Mouse (Mus musculus): ENCODE results near the gene Dcbld2. TPM values are rescaled to one million over a fixed set of nuclear protein-coding genes. Genes with fewer than 3 reads are reported as not detected.

Dcbld2 gene
- polyA plus RNA-seq, 1 experiment: 71.2 TPM

GRCm38 (mm10) chr16:58404665-58405064 lies 3.6 kb upstream of the Dcbld2 start:
- 0 out of 2 replicates have a peak overlapping the region, but pooled peaks have one; percentile 6 for H3K27ac ChIP-seq (ENCODE audit: insufficient read depth, low read length)
- H3K4me1 ChIP-seq (ENCODE audit: control insufficient read depth, insufficient read depth, low read length): peaks cover 8% of the 10 kb centered on the region; the same call in 1 of the 2 replicates
- H3K4me3 ChIP-seq (ENCODE audit: insufficient read depth, low read length): no peak overlapping the region
- TF ChIP-seq CTCF (IDR thresholded peaks at IDR 0.05; ENCODE audit: borderline replicate concordance, insufficient read depth, low read length) (no peak), POLR2A (IDR thresholded peaks at IDR 0.05; ENCODE audit: low read depth, low read length) (no peak)

- Histone ChIP-seq H3K4me3 (ENCODE audit: insufficient read depth, low read length) (no peak overlapping the region), H3K27ac (ENCODE audit: insufficient read depth, low read length) (no peak overlapping the region), H3K4me1 (ENCODE audit: control insufficient read depth, insufficient read depth, low read length) (peaks cover 8% of the 10 kb centered on the region; the same call in 1 of the 2 replicates)
- no peak for TF ChIP-seq CTCF (IDR thresholded peaks at IDR 0.05; ENCODE audit: borderline replicate concordance, insufficient read depth, low read length)
Observed at GRCm38 (mm10) chr16:58405271-58405670, 3.0 kb upstream of the Dcbld2 start.

DNA sequence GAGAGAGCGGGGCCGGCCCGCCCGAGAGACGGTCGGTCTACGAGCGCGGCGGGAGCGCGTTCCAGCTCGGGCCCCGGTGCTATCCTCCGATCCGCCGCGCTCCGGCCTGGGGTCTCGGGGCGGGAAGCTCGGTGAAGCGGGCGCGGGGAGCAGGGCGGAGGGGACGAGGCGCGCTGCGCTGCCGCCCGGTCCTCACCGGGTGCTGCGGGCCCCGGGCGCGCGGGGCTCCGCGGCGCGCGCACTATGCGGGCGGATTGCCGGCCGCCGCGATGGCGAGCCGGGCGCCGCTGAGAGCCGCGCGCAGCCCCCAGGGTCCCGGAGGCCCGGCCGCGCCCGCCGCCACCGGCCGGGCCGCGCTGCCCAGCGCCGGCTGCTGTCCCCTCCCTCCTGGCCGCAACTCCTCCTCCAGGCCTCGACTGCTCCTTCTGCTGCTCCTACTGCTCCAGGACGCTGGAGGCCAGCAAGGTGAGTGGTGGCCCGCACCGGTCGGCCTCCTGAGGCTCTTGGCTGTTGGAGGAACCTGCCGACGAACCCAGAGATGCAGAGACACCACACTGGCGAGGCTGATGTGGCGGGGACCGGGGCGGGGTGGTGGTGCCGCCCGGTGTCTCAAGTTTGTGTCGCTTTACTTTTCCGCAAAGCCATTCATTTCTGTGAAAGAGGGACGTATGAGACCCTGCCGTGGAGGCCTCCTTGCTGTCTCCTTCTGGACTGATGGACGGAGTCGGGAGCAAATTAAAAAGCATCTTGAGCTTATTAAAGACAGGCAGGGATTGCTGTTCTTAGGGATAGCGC lies 441 bp downstream of the Dcbld2 start:
- H3K4me3 ChIP-seq (ENCODE audit: insufficient read depth, low read length): peak overlapping the region; percentile 92
- H3K27ac ChIP-seq (ENCODE audit: insufficient read depth, low read length): 0 out of 2 replicates have a peak overlapping the region, but pooled peaks have one; percentile 12
- peaks cover 11% of the 10 kb centered on the region for H3K4me1 ChIP-seq (ENCODE audit: control insufficient read depth, insufficient read depth, low read length)
- peak; percentile 88 for TF ChIP-seq POLR2A (IDR thresholded peaks at IDR 0.05; ENCODE audit: low read depth, low read length)
- no peak for TF ChIP-seq CTCF (IDR thresholded peaks at IDR 0.05; ENCODE audit: borderline replicate concordance, insufficient read depth, low read length)

GRCm38 (mm10) chr16:58409825-58410224 lies 1.6 kb downstream of the Dcbld2 start:
- no peak for TF ChIP-seq POLR2A (IDR thresholded peaks at IDR 0.05; ENCODE audit: low read depth, low read length)
- TF ChIP-seq CTCF (IDR thresholded peaks at IDR 0.05; ENCODE audit: borderline replicate concordance, insufficient read depth, low read length): no peak
- H3K4me3 ChIP-seq (ENCODE audit: insufficient read depth, low read length): peak overlapping the region; percentile 92
- peaks cover 15% of the 10 kb centered on the region for H3K4me1 ChIP-seq (ENCODE audit: control insufficient read depth, insufficient read depth, low read length)
- H3K27ac ChIP-seq (ENCODE audit: insufficient read depth, low read length): peak overlapping the region; percentile 31; the same call in 1 of the 2 replicates

GRCm38 (mm10) chr16:58414801-58415200 lies 6.6 kb downstream of the Dcbld2 start:
- TF ChIP-seq CTCF (IDR thresholded peaks at IDR 0.05; ENCODE audit: borderline replicate concordance, insufficient read depth, low read length) (no peak), POLR2A (IDR thresholded peaks at IDR 0.05; ENCODE audit: low read depth, low read length) (no peak)
- peaks cover 14% of the 10 kb centered on the region for H3K4me1 ChIP-seq (ENCODE audit: control insufficient read depth, insufficient read depth, low read length)
- H3K27ac ChIP-seq (ENCODE audit: insufficient read depth, low read length): no peak overlapping the region
- H3K4me3 ChIP-seq (ENCODE audit: insufficient read depth, low read length): no peak overlapping the region

- Histone ChIP-seq H3K4me1 (ENCODE audit: control insufficient read depth, insufficient read depth, low read length) (peaks cover 14% of the 10 kb centered on the region), H3K27ac (ENCODE audit: insufficient read depth, low read length) (no peak overlapping the region), H3K4me3 (ENCODE audit: insufficient read depth, low read length) (no peak overlapping the region)
- TF ChIP-seq CTCF (IDR thresholded peaks at IDR 0.05; ENCODE audit: borderline replicate concordance, insufficient read depth, low read length) (no peak), POLR2A (IDR thresholded peaks at IDR 0.05; ENCODE audit: low read depth, low read length) (no peak)
Observed at GRCm38 (mm10) chr16:58415500-58415899, 7.3 kb downstream of the Dcbld2 start.

DNA sequence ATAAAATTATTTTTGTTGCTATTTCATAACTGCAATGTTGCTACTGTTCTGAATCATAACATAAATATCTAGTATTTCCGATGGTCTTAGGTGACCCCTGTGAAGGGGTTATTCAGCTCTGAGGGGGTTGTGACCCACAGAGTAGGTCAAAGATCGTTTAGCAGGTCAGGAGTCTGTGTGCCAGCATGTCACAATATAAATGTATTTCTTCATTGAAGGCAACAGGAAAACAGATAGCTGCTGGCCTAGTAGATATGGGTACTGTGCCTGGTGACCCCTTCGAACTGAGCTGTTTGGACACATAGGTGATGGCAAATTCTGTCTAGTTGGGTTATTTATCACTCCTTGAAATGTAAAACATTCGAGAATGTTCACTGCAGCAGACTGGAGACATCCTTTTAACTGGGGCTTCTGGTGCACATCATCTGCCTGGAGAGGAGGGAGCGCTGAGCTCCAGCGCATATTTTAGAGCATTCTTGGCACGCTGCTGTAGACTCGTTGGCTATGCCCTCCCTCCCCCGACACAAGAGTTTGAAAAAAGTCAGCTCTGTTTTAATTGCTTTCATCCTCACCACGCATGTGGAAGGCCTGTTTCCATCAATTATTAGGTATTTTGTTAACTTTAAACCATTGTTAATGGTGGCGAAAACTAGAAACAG lies 13.6 kb downstream of the Dcbld2 start:
- TF ChIP-seq POLR2A (IDR thresholded peaks at IDR 0.05; ENCODE audit: low read depth, low read length) (no peak), CTCF (IDR thresholded peaks at IDR 0.05; ENCODE audit: borderline replicate concordance, insufficient read depth, low read length) (no peak)
- Histone ChIP-seq H3K4me1 (ENCODE audit: control insufficient read depth, insufficient read depth, low read length) (peaks cover 19% of the 10 kb centered on the region), H3K4me3 (ENCODE audit: insufficient read depth, low read length) (no peak overlapping the region), H3K27ac (ENCODE audit: insufficient read depth, low read length) (peak overlapping the region; percentile 55)

GRCm38 (mm10) chr16:58430246-58430645 lies 22.0 kb downstream of the Dcbld2 start:
- Histone ChIP-seq H3K4me3 (ENCODE audit: insufficient read depth, low read length) (no peak overlapping the region), H3K4me1 (ENCODE audit: control insufficient read depth, insufficient read depth, low read length) (peaks cover 6% of the 10 kb centered on the region; the same call in 1 of the 2 replicates), H3K27ac (ENCODE audit: insufficient read depth, low read length) (no peak overlapping the region)
- TF ChIP-seq POLR2A (IDR thresholded peaks at IDR 0.05; ENCODE audit: low read depth, low read length) (no peak), CTCF (IDR thresholded peaks at IDR 0.05; ENCODE audit: borderline replicate concordance, insufficient read depth, low read length) (no peak)

GRCm38 (mm10) chr16:58432384-58432783 lies 24.1 kb downstream of the Dcbld2 start:
- no peak for TF ChIP-seq POLR2A (IDR thresholded peaks at IDR 0.05; ENCODE audit: low read depth, low read length)
- TF ChIP-seq CTCF (IDR thresholded peaks at IDR 0.05; ENCODE audit: borderline replicate concordance, insufficient read depth, low read length): no peak
- Histone ChIP-seq H3K27ac (ENCODE audit: insufficient read depth, low read length) (no peak overlapping the region), H3K4me3 (ENCODE audit: insufficient read depth, low read length) (no peak overlapping the region), H3K4me1 (ENCODE audit: control insufficient read depth, insufficient read depth, low read length) (peaks cover 6% of the 10 kb centered on the region; the same call in 1 of the 2 replicates)

GRCm38 (mm10) chr16:58444735-58445134 lies 36.5 kb downstream of the Dcbld2 start:
- TF ChIP-seq CTCF (IDR thresholded peaks at IDR 0.05; ENCODE audit: borderline replicate concordance, insufficient read depth, low read length) (no peak), POLR2A (IDR thresholded peaks at IDR 0.05; ENCODE audit: low read depth, low read length) (no peak)
- no peak overlapping the region for H3K4me3 ChIP-seq (ENCODE audit: insufficient read depth, low read length)

More at GRCm38 (mm10) chr16:58444735-58445134, 36.5 kb downstream of the Dcbld2 start:
- Histone ChIP-seq H3K27ac (ENCODE audit: insufficient read depth, low read length) (no peak overlapping the region), H3K4me1 (ENCODE audit: control insufficient read depth, insufficient read depth, low read length) (no peaks in the 10 kb centered on the region; the same call in 1 of the 2 replicates)

Measured in embryonic fibroblast, embryonic 13.5 days (primary cell).